Mouse (Mus musculus): ENCODE results near the gene E330021D16Rik.

E330021D16Rik gene

DNA sequence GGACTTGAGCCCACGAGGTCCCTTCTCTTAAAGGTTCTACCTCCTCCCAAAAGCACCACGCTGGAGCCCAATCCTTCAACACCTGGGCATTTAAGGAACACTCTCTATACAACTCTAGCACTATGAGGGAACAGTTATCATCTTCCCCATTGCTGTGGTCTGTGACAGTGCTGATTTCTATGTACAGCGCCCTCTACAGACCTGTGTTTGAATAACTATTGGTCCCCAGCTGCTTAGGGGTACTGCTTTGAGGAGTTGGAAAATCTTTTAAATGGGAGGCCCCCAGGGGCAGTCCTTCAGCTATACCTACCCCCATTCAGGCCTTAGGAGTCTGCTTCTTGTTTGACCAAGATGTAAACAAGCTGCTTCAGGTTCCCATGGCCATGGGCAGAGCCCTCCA is 5.7 kb upstream of the E330021D16Rik start:
- no peak for DNase-seq

DNA sequence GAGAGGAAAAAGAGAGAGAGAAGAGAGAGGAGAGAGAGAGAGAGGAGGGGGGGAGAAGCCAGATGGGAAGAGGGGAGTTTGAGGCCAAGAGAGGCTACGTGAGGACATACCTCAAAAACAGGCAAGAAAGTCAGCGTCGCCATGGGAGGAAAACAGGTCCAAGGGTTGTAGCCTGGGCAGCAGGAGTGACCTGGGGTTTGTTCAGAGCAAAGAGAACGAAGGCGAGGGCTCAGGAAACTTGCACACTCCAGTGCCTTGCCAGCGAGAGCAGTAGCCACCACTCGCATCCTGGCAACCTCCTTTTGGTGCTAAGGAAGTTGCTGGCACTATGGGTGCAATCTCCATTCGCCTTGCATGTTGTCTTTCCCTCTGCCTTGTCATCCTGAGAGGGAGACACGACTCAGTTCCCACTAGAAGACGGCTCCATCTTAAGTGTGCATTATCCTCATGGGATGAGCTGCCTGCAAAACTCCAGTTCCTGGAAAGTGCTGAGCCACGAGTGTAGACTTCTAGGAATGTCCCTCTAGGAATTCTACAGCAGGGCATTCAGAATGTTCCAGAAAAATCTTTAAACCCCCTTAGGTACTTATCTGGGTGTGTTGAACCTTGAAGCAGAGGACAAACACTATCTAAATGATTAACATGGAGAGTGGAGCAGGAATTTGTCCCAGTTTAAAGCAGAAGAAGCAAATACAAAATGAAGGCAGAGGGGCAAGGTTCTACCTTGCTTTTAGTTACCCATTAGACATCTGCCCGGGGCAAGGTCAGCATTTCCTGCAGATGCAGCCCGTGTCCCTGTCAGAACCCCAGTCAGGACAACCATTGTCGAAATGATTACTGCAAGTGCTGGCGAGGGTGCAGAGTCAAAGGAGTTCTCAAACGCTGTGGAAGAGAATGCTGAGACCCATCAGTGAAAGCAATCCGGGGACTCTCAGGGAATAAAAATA is 3.8 kb upstream of the E330021D16Rik start:
- peak; percentile 85 for DNase-seq

DNA sequence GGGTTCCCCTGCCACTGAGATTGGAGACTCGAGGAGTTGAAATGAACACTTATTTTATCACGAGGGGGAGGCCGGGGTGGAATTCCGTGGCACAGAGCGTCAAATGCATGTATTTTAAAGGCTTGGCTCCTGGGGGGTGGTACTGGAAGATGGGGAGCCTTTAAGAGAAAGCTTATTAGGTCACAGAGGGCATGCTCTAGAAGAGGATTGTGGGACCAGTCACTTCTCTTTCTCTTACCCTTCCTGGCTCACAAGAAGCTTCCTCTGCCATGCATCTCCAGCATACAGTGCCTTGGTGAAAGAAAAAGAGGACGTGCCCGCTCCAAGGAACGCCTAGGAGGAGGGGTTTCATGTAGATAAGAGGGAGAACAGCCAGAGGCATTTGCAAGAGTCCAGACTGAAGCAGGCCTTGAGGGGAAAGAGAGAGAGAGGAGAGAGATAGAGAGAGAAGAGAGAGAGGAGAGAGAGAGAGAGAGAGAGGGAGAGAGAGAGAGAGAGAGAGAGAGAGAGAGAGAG is 3.0 kb upstream of the E330021D16Rik start:
- no peak for DNase-seq

DNA sequence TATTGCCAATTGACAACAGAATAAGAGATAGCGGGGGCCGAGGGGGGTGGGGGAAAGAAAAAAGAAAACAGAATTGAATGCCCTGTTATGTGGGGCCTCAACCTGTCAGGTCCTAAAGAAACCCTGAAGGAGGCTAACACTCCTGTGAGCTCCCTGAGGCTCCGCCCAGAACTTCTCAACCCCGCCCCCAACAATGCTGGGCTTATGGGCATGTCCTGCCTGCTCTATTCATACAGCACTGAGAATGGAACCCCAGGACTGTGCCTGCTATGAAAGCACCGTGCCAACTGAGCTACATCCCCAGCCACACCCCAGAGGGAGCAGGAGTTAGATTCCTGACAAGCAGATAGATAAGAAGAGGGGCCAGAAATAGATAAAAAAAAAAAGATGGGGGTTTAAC is 2.5 kb upstream of the E330021D16Rik start:
- peak; percentile 42 for DNase-seq

DNA sequence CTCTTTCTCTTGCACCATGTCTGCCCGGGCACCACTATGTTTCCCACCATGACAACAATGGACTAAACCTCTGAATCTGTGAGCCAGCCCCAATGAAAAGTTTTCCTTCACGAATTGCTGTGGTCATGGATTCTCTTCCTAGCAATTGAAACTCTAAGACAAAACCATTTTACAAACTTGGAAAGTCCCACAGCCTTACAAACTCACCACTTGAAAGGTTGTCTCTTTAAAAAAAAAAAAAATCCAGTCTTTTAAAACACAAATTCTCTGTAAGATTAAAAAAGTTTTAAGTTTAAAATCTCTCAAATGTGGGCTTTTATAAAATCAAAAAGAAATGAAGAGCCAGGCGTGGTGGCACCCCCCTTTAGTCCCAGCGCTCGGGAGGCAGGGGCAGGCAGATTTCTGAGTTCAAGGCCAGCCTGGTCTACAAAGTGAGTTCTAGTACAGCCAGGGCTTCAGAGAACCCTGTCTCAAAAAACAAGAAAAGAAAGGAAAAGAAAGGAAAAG is 1.5 kb downstream of the E330021D16Rik start:
- no peak for DNase-seq

DNA sequence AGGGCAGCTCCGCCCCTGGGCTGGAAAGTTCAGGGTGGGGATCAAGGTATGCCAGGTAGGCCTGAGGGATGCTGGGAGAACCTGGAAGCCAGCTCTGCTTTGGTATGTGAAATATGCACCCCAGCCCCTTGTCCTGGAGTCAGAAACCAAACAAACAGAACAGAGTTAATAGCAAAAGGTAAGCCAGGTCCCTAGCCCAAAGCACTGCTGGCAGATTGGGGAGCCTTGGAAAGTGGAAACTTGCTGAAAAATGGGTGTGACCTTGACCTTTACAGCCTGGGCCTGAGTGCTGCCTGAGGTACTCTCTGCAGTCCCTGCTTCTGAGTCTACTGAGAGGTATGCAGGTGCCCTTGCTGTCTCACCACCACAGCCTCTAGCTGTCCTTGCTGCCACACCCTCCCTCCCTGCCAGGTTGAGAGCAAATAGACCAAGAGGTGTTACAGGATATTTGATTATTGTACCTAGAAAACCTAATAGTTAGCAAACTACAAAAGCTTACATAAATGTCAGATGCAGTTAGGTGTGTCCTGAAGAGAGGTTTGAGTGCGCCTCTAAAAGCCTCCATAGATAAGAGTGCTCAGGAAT is 7.7 kb downstream of the E330021D16Rik start:
- peak; percentile 33 for DNase-seq

DNA sequence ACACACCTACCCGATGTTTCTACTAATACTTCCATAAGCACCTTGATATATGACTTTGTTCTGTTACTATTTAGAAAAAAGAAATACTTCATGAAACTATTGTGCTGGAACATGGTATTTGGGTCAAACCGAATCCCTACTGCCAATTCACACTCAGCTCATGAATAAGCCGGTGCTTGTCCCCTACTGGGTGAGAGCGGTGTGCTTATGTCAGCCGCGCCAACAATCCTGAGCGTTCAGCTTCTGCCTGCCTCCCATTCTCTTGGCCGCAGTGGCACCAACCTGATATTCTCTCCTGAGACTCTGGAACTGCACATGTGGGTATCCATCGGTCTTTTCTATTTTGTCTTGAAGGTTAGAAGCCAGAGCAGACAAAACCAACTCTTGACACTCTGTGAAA is 18.5 kb downstream of the E330021D16Rik start:
- DNase-seq: no peak

DNA sequence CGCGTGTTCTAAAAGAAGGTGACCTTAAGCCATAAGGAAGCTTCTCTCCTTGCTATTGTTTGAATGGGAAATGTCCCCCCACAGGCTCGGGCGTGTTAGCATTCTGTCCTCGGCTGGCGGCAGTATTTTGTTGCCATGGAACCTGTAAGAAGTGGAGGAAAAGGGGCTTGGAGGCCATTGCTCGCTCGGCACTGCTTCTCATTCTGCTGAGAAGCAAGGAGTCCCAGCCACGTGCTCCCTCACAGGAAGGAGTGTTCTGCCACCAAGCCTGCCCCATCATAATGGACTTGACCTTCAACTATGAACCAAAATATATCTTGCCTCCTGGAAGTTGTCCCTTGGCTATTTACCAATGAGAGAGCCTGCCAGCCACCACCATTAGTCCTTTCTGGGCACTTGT is 25.1 kb downstream of the E330021D16Rik start:
- no peak for DNase-seq

DNA sequence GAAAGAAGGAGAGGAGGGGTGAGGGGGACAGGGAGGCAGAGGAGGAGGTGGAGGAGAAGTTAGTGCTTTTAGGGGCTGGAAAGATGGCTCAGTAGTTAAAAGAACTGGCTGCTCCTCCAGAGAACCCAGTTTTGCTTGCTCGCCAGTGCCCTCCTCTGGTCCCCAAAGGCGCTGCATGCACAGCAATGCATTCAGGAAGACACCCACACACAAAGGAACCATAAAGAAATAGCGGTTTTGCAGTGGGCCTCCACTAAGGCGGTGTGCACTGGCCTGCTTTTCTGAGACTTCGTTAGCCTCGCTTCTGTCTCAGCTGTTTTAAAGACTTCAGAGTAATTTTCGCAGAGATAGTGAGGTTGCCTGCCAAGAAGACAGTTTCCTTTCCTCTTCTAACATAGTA is 30.1 kb downstream of the E330021D16Rik start:
- DNase-seq: no peak

DNA sequence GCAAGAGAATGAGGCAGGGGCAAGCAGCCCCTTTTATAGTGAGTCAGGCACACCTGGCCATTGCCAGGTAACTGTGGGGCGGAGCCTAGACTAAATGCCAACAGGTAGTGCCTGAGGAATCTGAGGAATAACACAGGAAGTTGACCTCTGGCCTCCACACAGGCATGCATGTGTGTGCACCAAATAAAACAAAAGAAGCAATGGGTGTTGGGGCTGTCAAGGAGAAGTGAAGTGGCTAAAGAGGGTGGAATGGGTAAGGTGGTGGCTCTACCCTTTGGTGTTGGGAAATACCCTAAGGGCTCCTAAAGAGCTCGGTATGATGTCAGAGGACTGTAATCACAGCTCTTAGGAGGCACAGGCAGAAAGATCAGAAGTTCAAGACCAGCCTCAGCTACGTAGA is 32.2 kb downstream of the E330021D16Rik start:
- DNase-seq: no peak

DNA sequence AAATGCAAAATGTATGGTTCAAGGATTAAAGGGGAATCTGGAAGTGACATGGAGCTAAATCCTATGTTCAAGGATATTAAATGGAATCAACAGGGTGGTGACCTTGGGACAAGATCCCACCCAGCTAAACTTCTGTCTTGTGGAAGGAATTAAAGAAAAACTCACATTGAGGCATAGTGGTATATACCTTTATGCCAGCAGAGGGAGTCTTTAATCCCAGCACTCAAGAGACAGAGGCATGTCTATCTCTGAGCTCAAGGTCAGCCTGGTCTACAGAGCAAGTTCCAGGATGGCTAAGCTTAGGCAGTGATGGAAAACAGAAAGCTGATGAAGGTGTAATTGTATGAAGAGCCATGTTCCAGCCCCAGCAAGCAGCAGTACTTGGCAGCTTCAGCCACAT is 39.3 kb downstream of the E330021D16Rik start:
- DNase-seq: no peak

DNA sequence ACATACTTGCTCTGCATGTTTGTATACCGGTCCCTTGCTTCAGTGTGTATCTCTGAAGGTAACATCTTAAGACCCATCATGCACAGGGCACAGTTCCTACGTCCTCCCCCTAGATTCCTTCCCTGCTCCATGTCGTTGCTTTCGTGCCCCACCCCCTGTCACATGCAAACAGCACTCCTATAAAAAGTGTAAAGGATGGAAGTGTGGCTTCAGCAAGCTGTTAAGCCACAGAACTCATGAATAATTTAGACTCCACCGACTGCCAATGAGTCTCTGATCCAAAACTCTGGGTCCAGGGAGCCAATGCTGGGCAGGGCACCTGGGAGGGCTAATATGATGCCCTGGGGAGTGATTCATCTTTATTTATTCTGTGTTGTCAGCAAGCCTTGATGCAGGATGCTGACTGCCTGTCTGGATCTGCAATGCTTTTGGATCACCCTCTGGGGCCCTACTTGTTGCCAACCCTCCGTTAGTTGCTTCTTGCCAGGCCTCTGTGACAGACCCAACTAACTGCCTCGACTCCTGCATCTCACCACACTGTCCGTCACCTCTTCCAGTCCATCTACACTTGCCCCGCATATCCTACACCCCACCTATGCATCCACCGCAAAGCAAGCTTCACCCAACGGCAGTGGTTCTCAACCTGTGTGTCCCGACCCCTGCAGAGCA is 50.8 kb downstream of the E330021D16Rik start:
- no peak for DNase-seq

DNA sequence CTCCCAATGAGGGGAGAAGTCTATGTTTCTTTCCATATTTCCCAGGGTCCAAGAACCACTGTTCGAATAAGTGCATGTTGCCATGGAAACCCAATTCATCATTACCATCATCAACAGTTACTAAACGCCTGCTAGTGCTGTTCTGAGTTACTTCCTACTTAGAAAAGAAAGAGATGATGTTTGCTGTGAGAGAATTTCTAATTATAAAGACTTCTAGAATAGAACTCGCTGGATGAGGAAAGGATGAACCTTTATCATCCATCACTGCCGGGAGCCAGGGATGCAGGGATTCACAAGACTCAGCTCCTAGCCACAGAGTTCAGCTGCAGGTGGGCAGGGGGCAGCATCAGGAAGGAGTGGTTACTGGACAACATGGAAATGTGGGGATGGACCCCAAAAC is 51.4 kb downstream of the E330021D16Rik start:
- DNase-seq: no peak

DNA sequence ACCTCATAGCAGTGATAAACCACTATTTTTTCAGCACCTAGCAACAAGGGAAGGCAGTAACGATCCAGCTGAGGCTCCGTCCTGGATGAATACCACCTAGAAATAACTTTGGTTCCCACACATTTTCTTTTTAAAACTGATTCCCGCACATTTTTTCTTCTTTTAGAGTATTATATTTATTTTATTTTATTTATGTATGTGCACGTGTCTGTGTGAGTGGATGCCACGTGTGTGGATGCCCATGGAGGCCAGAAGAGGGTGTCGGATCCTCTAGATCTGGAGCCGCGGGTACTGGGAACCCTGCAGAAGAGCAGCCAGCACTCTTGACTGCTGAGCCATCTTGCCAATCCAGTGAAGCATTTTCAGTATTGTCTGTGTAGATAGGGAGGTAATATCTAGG is 52.1 kb downstream of the E330021D16Rik start:
- DNase-seq: no peak

DNA sequence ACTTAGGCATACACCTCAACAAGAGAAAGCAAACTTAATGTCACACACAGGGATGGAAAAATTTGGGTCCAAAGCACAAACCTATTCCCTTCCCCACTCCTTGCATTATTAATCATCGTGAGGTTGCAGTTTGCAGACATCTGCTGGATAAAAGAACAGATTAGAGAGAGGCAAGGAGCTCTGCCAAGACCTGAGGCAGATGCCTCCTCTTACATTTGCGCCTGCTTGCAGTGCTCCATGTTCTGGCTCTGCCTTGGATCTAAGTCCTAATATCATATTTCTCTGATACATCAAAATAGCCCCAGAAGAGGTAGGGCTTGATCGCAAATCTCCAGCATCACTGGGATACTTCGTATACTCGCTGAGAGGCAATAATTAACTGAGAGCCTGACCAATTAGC is 56.9 kb downstream of the E330021D16Rik start:
- DNase-seq: no peak

DNA sequence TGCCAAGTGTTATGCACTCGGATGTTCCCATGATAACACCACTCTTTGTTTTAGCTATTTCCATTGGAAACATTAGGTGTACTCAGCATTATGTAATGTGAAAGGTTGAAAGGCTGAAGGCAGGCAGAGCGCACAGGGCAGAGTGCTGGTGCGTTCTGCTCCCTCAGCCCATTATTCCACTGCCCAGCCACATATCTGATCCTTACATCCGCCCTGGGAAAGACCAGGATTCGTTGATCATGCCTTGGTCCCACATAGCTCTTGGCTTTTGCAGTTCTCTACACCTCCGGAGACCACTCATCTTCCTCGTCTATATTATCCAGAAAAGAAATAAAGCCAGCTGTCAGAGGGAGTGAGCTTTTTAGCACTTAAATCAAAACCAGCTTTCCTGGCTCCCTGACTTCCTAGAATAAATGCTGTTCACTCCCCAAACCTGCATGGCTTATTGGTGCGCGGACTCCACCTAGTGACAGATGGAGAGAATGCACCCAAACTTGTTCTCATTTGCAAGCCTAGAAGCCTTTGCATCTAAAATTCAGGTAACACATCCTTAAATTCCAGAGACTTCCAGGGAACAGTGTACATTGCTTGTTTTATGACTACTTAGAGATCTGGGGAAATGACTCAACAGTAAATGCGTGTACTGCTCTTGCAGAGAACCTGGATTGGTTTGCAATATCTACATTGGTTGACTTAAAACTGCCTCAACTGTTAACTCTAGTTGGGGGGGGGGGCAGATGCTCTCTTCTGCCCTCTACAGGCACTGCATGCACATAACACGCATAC is 61.8 kb downstream of the E330021D16Rik start:
- peak; percentile 28 for DNase-seq

Data from kidney, adult 11 months (tissue).